Mouse (Mus musculus): Measurements from ENCODE around the gene Grin2d.

- no peak for TF ChIP-seq CTCF (conservative IDR thresholded peaks at IDR 0.05 in 1 of 2, IDR thresholded peaks at IDR 0.05 in 1 of 2; ENCODE audit: low read depth in 2 of 2, low read length in 2 of 2)
- TF ChIP-seq POLR2A (IDR thresholded peaks at IDR 0.05; ENCODE audit: low read depth, low read length): no peak
- TF ChIP-seq IRF4 (IDR thresholded peaks at IDR 0.05; ENCODE audit: low read depth, low read length): no peak
- no peak for TF ChIP-seq MAFK (IDR thresholded peaks at IDR 0.05; ENCODE audit: insufficient replicate concordance, low read length)
- TF ChIP-seq MAX (IDR thresholded peaks at IDR 0.05; ENCODE audit: low read length): no peak
Observed at GRCm38 (mm10) chr7:45895931-45896516, 17.8 kb upstream of the Grin2d start.

Data from CH12.LX (cell line).